Mouse (Mus musculus): ENCODE measurements around the gene Sohlh1. TPM values are rescaled to one million over a fixed set of nuclear protein-coding genes. Genes with fewer than 3 reads are reported as not detected.

Sohlh1 gene
- total RNA-seq (2023) = not detected

GRCm38 (mm10) chr2:25847226-25847625 lies at the start of gene Sohlh1:
TSS of gene Sohlh1 (minus strand) at chr2:25847248.

GRCm38 (mm10) chr2:25863337-25864131 lies 16.5 kb upstream of the Sohlh1 start, which contains the start of gene Kcnt1:
TSS of gene Kcnt1 (plus strand) at chr2:25863734.

GRCm38 (mm10) chr2:25822806-25823205 lies 24.2 kb downstream of the Sohlh1 start, which contains the start of gene Lcn9:
TSS of gene Lcn9 (plus strand) at chr2:25823153.

GRCm38 (mm10) chr2:25815748-25816147 lies 31.3 kb downstream of the Sohlh1 start, which contains the start of gene Glt6d1:
TSS of gene Glt6d1 (minus strand) at chr2:25815848.

Other genes starting within 250 kb of the Sohlh1 start
- gene Rabl6, start 238.7 kb downstream of the Sohlh1 start, total RNA-seq (2023) = 100 TPM
- not detected for gene Ccdc183, start 229.6 kb downstream of the Sohlh1 start, total RNA-seq (2023)
- gene Tmem141, start 225.2 kb downstream of the Sohlh1 start, total RNA-seq (2023) = 0.79 TPM
- gene Fcna, start 219.2 kb downstream of the Sohlh1 start, total RNA-seq (2023) = 7.5 TPM
- not detected for gene Lcn8, start 194.1 kb downstream of the Sohlh1 start, total RNA-seq (2023)
- gene Lcn5, start 189.3 kb downstream of the Sohlh1 start, total RNA-seq (2023) = not detected
- gene Lcn6, start 170.5 kb downstream of the Sohlh1 start, total RNA-seq (2023) = not detected
- not detected for gene Lcn10, start 164.5 kb downstream of the Sohlh1 start, total RNA-seq (2023)
- not detected for gene Obp2a, start 147.2 kb downstream of the Sohlh1 start, total RNA-seq (2023)
- 15.2 TPM for gene Bmyc, start 140.5 kb downstream of the Sohlh1 start, total RNA-seq (2023)
- gene Obp2b, start 110.2 kb downstream of the Sohlh1 start, total RNA-seq (2023) = not detected
- gene Lcn3, start 81.7 kb downstream of the Sohlh1 start, total RNA-seq (2023) = not detected
- not detected for gene Lcn11, start 70.2 kb downstream of the Sohlh1 start, total RNA-seq (2023)
- not detected for gene Gm13539, start 65.0 kb downstream of the Sohlh1 start, total RNA-seq (2023)
- not detected for gene Glt6d1, start 31.4 kb downstream of the Sohlh1 start, total RNA-seq (2023)
- not detected for gene Lcn9, start 24.1 kb downstream of the Sohlh1 start, total RNA-seq (2023)
- gene Kcnt1, start 16.5 kb upstream of the Sohlh1 start, total RNA-seq (2023) = not detected
- gene Camsap1, start 136.0 kb upstream of the Sohlh1 start, total RNA-seq (2023) = 47.2 TPM
- gene Ubac1, start 174.5 kb upstream of the Sohlh1 start, total RNA-seq (2023) = 43.5 TPM

All from CD4-positive naive resting alpha-beta T cell, adult 76 days (primary cell).